Mouse (Mus musculus): ENCODE results near the gene Ccdc190.

Gene Ccdc190

GRCm38 (mm10) chr1:169932122-169932746, 3.8 kb downstream of the Ccdc190 start:
- no peak for DNase-seq (ENCODE audit: low read depth)

GRCm38 (mm10) chr1:169934005-169934725, 5.7 kb downstream of the Ccdc190 start:
- DNase-seq (ENCODE audit: low read depth) = peak; percentile 64

GRCm38 (mm10) chr1:169939345-169939744, 10.9 kb downstream of the Ccdc190 start:
- peak; percentile 61 for DNase-seq (ENCODE audit: low read depth)

GRCm38 (mm10) chr1:169946004-169946403, 17.6 kb downstream of the Ccdc190 start:
- DNase-seq (ENCODE audit: low read depth) = no peak

- DNase-seq (ENCODE audit: low read depth) = no peak
Measured at GRCm38 (mm10) chr1:169947654-169948053, 19.2 kb downstream of the Ccdc190 start.

GRCm38 (mm10) chr1:169948280-169948679, 19.8 kb downstream of the Ccdc190 start:
- DNase-seq (ENCODE audit: low read depth) = no peak

- DNase-seq (ENCODE audit: low read depth) = no peak
Measured at GRCm38 (mm10) chr1:169948866-169949265, 20.4 kb downstream of the Ccdc190 start.

GRCm38 (mm10) chr1:169949981-169950380, 21.5 kb downstream of the Ccdc190 start:
- no peak for DNase-seq (ENCODE audit: low read depth)

- no peak for DNase-seq (ENCODE audit: low read depth)
Measured at GRCm38 (mm10) chr1:169950651-169951050, 22.2 kb downstream of the Ccdc190 start.

GRCm38 (mm10) chr1:169951561-169951960, 23.1 kb downstream of the Ccdc190 start:
- DNase-seq (ENCODE audit: low read depth) = no peak

GRCm38 (mm10) chr1:169952636-169953035, 24.2 kb downstream of the Ccdc190 start:
- DNase-seq (ENCODE audit: low read depth) = no peak

GRCm38 (mm10) chr1:169953106-169953505, 24.7 kb downstream of the Ccdc190 start:
- DNase-seq (ENCODE audit: low read depth) = no peak

GRCm38 (mm10) chr1:169968792-169969515, 40.5 kb downstream of the Ccdc190 start, which contains the start of gene Hsd17b7:
Hsd17b7 (minus strand) TSS chr1:169969241.
- peak; percentile 98 for DNase-seq (ENCODE audit: low read depth)

GRCm38 (mm10) chr1:169969516-169969886, 41.1 kb downstream of the Ccdc190 start:
- DNase-seq (ENCODE audit: low read depth) = no peak

GRCm38 (mm10) chr1:169970936-169971335, 42.5 kb downstream of the Ccdc190 start:
- DNase-seq (ENCODE audit: low read depth) = no peak

GRCm38 (mm10) chr1:169971998-169972397, 43.5 kb downstream of the Ccdc190 start:
- no peak for DNase-seq (ENCODE audit: low read depth)

- DNase-seq (ENCODE audit: low read depth) = no peak
Measured at GRCm38 (mm10) chr1:169977621-169978020, 49.2 kb downstream of the Ccdc190 start.

All from naive thymus-derived CD4-positive, alpha-beta T cell, adult 2 months (primary cell).